Mouse (Mus musculus) embryonic facial prominence, embryonic 12.5 days (tissue): ENCODE measurements at regions not wholly inside any gene's neighbourhood (a gene's known extent, or its start where the extent isn't known, plus 50 kb on each side); places are given as distances from the start of the nearest gene placed in this dataset.
A peak's percentile ranks its signal among the peaks of the same experiment; 100 is the strongest.
"Not testable (repeated sequence)": the region's sequence is repeated elsewhere in the genome, so short reads cannot be mapped to it uniquely, and the experiment has no call there.

Experiments
- ATAC-seq: fragments of 200-750 bp; cut with Nextera tagmentation; 2 replicates; pipeline ENCODE4 v1.8.0; 2017; ENCODE audit not compliant: insufficient number of reproducible peaks, insufficient read depth, low FRiP score, low TSS enrichment
- H3K27ac ChIP-seq: fragments of 300-500 bp; sonication (generic); 2 replicates; pipeline ENCODE4 v1.5.1; 2016; ENCODE audit warnings: mild to moderate bottlenecking
- H3K27me3 ChIP-seq: fragments of 300-500 bp; sonication (generic); 2 replicates; pipeline ENCODE4 v1.6.1; 2016; ENCODE audit warnings: mild to moderate bottlenecking, moderate library complexity
- H3K36me3 ChIP-seq: fragments of 300-500 bp; sonication (generic); 2 replicates; pipeline ENCODE4 v1.6.1; 2016; ENCODE audit warnings: mild to moderate bottlenecking
- H3K4me1 ChIP-seq: fragments of 300-500 bp; sonication (generic); 2 replicates; pipeline ENCODE4 v1.6.1; 2016
- H3K4me2 ChIP-seq: fragments of 300-500 bp; sonication (generic); replicated peaks from 2 replicates; pipeline ENCODE4 v1.6.1; 2016; ENCODE audit warnings: mild to moderate bottlenecking, moderate library complexity
- H3K4me3 ChIP-seq: fragments of 300-500 bp; sonication (generic); 2 replicates; pipeline ENCODE4 v1.5.1; 2016; ENCODE audit warnings: mild to moderate bottlenecking
- H3K9ac ChIP-seq: fragments of 300-500 bp; sonication (generic); 2 replicates; pipeline ENCODE4 v1.6.1; 2016; ENCODE audit warnings: mild to moderate bottlenecking, moderate library complexity
- H3K9me3 ChIP-seq: fragments of 300-500 bp; sonication (generic); 2 replicates; pipeline ENCODE4 v1.6.1; 2016; ENCODE audit warnings: mild to moderate bottlenecking, moderate library complexity
- WGBS: fragments of 180-500 bp; shearing (Covaris S2); methylation state at CpG from one replicate; pipeline ENCODE4 v1.1.7; 2016; 5-methylcytosine and 5-hydroxymethylcytosine counted together

GRCm38 (mm10) chr3:157371509-157371908, 162.5 kb upstream of the Zranb2 start:
- Histone ChIP-seq H3K4me3 (no peak overlapping the region), H3K9me3 (no peaks in the 10 kb centered on the region), H3K9ac (no peak overlapping the region), H3K27ac (no peak overlapping the region), H3K4me1 (no peaks in the 10 kb centered on the region), H3K36me3 (no peaks in the 10 kb centered on the region), H3K27me3 (no peaks in the 10 kb centered on the region), H3K4me2 (no peak overlapping the region)
- 68% methylated on average over 3 of the region's 3 CpGs for WGBS
- ATAC-seq = no peak

GRCm38 (mm10) chr3:157373333-157373732, 160.6 kb upstream of the Zranb2 start:
- Histone ChIP-seq H3K4me3 (no peak overlapping the region), H3K36me3 (no peaks in the 10 kb centered on the region), H3K27ac (no peak overlapping the region), H3K4me2 (no peak overlapping the region), H3K4me1 (no peaks in the 10 kb centered on the region), H3K9me3 (no peaks in the 10 kb centered on the region), H3K27me3 (no peaks in the 10 kb centered on the region), H3K9ac (no peak overlapping the region)
- ATAC-seq = no peak
- WGBS = 66% methylated on average over 1 of the region's 1 CpGs

GRCm38 (mm10) chr3:157374178-157374577, 159.8 kb upstream of the Zranb2 start:
- H3K4me1 ChIP-seq = no peaks in the 10 kb centered on the region
- no peak overlapping the region for H3K27ac ChIP-seq
- no peak for ATAC-seq
- H3K4me2 ChIP-seq = no peak overlapping the region
- WGBS = 59% methylated on average over 1 of the region's 1 CpGs
- no peak overlapping the region for H3K4me3 ChIP-seq
- no peaks in the 10 kb centered on the region for H3K27me3 ChIP-seq
- H3K9me3 ChIP-seq = no peaks in the 10 kb centered on the region
- no peaks in the 10 kb centered on the region for H3K36me3 ChIP-seq
- H3K9ac ChIP-seq = no peak overlapping the region

- Histone ChIP-seq H3K9ac (no peak overlapping the region), H3K4me2 (no peak overlapping the region), H3K36me3 (no peaks in the 10 kb centered on the region), H3K27ac (no peak overlapping the region), H3K4me3 (no peak overlapping the region), H3K27me3 (no peaks in the 10 kb centered on the region), H3K4me1 (no peaks in the 10 kb centered on the region), H3K9me3 (no peaks in the 10 kb centered on the region)
- no peak for ATAC-seq
- WGBS = 90% methylated on average over 8 of the region's 8 CpGs
Measured at GRCm38 (mm10) chr3:157377531-157377930, 156.4 kb upstream of the Zranb2 start.

GRCm38 (mm10) chr3:157378127-157378526, 155.8 kb upstream of the Zranb2 start:
- Histone ChIP-seq H3K36me3 (no peaks in the 10 kb centered on the region), H3K9me3 (no peaks in the 10 kb centered on the region), H3K9ac (no peak overlapping the region), H3K27ac (no peak overlapping the region), H3K27me3 (no peaks in the 10 kb centered on the region), H3K4me2 (no peak overlapping the region), H3K4me1 (no peaks in the 10 kb centered on the region), H3K4me3 (no peak overlapping the region)
- no peak for ATAC-seq
- WGBS = 71% methylated on average over 7 of the region's 7 CpGs

- Histone ChIP-seq H3K27me3 (no peaks in the 10 kb centered on the region), H3K4me1 (no peaks in the 10 kb centered on the region), H3K9me3 (no peaks in the 10 kb centered on the region), H3K9ac (no peak overlapping the region), H3K36me3 (no peaks in the 10 kb centered on the region), H3K27ac (no peak overlapping the region), H3K4me2 (no peak overlapping the region), H3K4me3 (no peak overlapping the region)
- ATAC-seq = no peak
- WGBS = 85% methylated on average over 1 of the region's 1 CpGs
Measured at GRCm38 (mm10) chr3:157391835-157392234, 142.1 kb upstream of the Zranb2 start.

GRCm38 (mm10) chr3:157393903-157394302, 140.1 kb upstream of the Zranb2 start:
- Histone ChIP-seq H3K9ac (no peak overlapping the region), H3K27ac (no peak overlapping the region), H3K4me3 (no peak overlapping the region), H3K4me2 (no peak overlapping the region), H3K9me3 (no peaks in the 10 kb centered on the region), H3K27me3 (no peaks in the 10 kb centered on the region), H3K4me1 (no peaks in the 10 kb centered on the region), H3K36me3 (no peaks in the 10 kb centered on the region)
- no peak for ATAC-seq
- WGBS = 71% methylated on average over 1 of the region's 1 CpGs

GRCm38 (mm10) chr3:157399909-157400308, 134.1 kb upstream of the Zranb2 start:
- H3K36me3 ChIP-seq = no peaks in the 10 kb centered on the region
- no peak overlapping the region for H3K9ac ChIP-seq
- H3K4me2 ChIP-seq = no peak overlapping the region
- H3K9me3 ChIP-seq = no peaks in the 10 kb centered on the region
- 76% methylated on average over 3 of the region's 3 CpGs for WGBS
- no peaks in the 10 kb centered on the region for H3K4me1 ChIP-seq
- no peak for ATAC-seq
- H3K4me3 ChIP-seq = no peak overlapping the region
- H3K27ac ChIP-seq = no peak overlapping the region
- H3K27me3 ChIP-seq = no peaks in the 10 kb centered on the region

GRCm38 (mm10) chr3:157404054-157404453, 129.9 kb upstream of the Zranb2 start:
- no peaks in the 10 kb centered on the region for H3K9me3 ChIP-seq
- H3K4me2 ChIP-seq = no peak overlapping the region
- no peak overlapping the region for H3K27ac ChIP-seq
- no peaks in the 10 kb centered on the region for H3K27me3 ChIP-seq
- ATAC-seq = no peak
- no peaks in the 10 kb centered on the region for H3K4me1 ChIP-seq
- no peak overlapping the region for H3K4me3 ChIP-seq
- no peaks in the 10 kb centered on the region for H3K36me3 ChIP-seq
- WGBS = 83% methylated on average over 3 of the region's 3 CpGs
- H3K9ac ChIP-seq = no peak overlapping the region

- not testable (repeated sequence) for H3K4me1 ChIP-seq, H3K4me3 ChIP-seq, H3K36me3 ChIP-seq, ATAC-seq, H3K27ac ChIP-seq, H3K4me2 ChIP-seq, H3K27me3 ChIP-seq, H3K9ac ChIP-seq, H3K9me3 ChIP-seq
- WGBS = 54% methylated on average over 1 of the region's 1 CpGs
Measured at GRCm38 (mm10) chr3:157423447-157423846, 110.5 kb upstream of the Zranb2 start.

GRCm38 (mm10) chr3:157426720-157427119, 107.2 kb upstream of the Zranb2 start:
- WGBS = 39% methylated on average over 3 of the region's 3 CpGs
- H3K36me3 ChIP-seq = no peaks in the 10 kb centered on the region
- no peak overlapping the region for H3K27ac ChIP-seq
- no peak overlapping the region for H3K4me2 ChIP-seq
- no peaks in the 10 kb centered on the region for H3K27me3 ChIP-seq
- H3K9ac ChIP-seq = no peak overlapping the region
- no peaks in the 10 kb centered on the region for H3K9me3 ChIP-seq
- H3K4me1 ChIP-seq = no peaks in the 10 kb centered on the region
- no peak overlapping the region for H3K4me3 ChIP-seq
- 0 out of 2 replicates have a peak, but pooled peaks have one; percentile 22 for ATAC-seq

- no peak overlapping the region for H3K4me3 ChIP-seq
- H3K36me3 ChIP-seq = no peaks in the 10 kb centered on the region
- no peak for ATAC-seq
- no peak overlapping the region for H3K9ac ChIP-seq
- no peaks in the 10 kb centered on the region for H3K9me3 ChIP-seq
- no peak overlapping the region for H3K4me2 ChIP-seq
- H3K27ac ChIP-seq = no peak overlapping the region
- no peaks in the 10 kb centered on the region for H3K4me1 ChIP-seq
- H3K27me3 ChIP-seq = no peaks in the 10 kb centered on the region
Measured at GRCm38 (mm10) chr3:157449794-157450193, 84.2 kb upstream of the Zranb2 start.

- Histone ChIP-seq H3K27me3 (no peaks in the 10 kb centered on the region), H3K27ac (no peak overlapping the region), H3K4me2 (no peak overlapping the region), H3K4me3 (no peak overlapping the region), H3K9me3 (no peaks in the 10 kb centered on the region), H3K4me1 (no peaks in the 10 kb centered on the region), H3K36me3 (no peaks in the 10 kb centered on the region), H3K9ac (no peak overlapping the region)
- 91% methylated on average over 2 of the region's 2 CpGs for WGBS
- no peak for ATAC-seq
Measured at GRCm38 (mm10) chr3:157471600-157471999, 62.4 kb upstream of the Zranb2 start.
